Mouse (Mus musculus) embryonic fibroblast, embryonic 13.5 days (primary cell): ENCODE measurements around the gene Lce1d.

ENCODE experiments used
- CTCF ChIP-seq: IDR thresholded peaks from 2 replicates; pipeline ENCODE4 v1.5.1; 2011; ENCODE audit warnings: mild to moderate bottlenecking, control low read depth, low read length, moderate library complexity, borderline replicate concordance; ENCODE audit not compliant: insufficient read depth
- POLR2A ChIP-seq: IDR thresholded peaks from 2 replicates; pipeline ENCODE4 v1.6.1; 2011; ENCODE audit warnings: low read depth, mild to moderate bottlenecking, control low read depth, low read length, moderate library complexity

GRCm38 (mm10) chr3:92678947-92679346, 8.1 kb downstream of the Lce1d start, which contains the start of gene Lce1c:
- no peak for TF ChIP-seq CTCF
- no peak for TF ChIP-seq POLR2A
